Mouse (Mus musculus) embryo, embryonic 9.5 days (tissue): ENCODE data around the gene Tmem39a.
A peak's percentile ranks its signal among the peaks of the same experiment; 100 is the strongest.

ENCODE experiments used
- DNase-seq: peaks from one replicate; pipeline ENCODE4 v3.0.0-alpha.2; 2017; ENCODE audit errors: extremely low spot score

The Tmem39a gene

DNA sequence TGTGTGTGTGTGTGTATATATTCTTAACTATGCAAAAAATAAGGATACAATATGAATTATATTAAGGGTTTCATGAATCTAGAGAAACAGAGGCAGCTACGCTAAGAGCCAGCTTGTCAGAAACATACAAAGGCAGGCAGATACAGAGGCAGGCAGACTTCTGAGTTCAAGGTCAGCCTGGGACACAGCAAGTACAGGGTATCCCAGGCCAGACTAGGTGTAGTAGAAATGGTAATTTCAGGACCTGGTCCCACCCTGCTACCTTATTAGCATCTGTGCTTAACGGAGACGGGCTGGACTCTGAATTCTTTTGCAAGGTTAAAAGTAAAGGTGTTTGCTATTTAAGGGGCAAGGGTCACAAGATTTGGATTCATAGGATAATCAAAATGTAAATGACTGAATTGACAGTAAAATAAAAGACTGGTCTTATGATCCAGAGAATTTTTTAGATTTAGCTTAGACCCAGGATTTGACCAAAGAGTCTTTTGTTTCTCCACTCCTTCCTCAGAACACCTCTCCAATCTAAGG lies at the start of gene Tmem39a:
TSS of gene Tmem39a (plus strand) at position 478 of the 528 bp plus-strand sequence.
- DNase-seq: no peak

GRCm38 (mm10) chr16:38510846-38511245 lies 47.7 kb upstream of the Tmem39a start:
- no peak for DNase-seq

DNA sequence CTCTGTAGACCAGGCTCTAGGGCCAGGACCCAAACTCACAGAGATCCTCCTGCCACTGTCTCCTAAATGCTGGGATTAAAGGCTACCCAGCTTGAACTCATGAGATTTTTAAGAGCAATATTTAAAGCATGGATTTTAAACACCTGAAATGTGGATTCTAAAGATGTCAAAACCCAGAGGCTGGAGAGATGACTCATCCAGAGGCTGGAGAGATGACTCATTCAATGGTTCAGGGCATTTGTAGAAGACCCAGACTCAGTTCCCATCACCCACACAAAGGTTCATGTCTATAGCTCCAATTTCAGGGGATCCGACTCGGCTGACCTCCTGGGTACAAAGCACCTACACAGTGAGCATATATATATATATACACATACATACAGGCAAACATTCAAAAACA lies 39.4 kb upstream of the Tmem39a start:
- no peak for DNase-seq

GRCm38 (mm10) chr16:38521211-38521987 lies 37.1 kb upstream of the Tmem39a start:
- DNase-seq: peak; percentile 6

GRCm38 (mm10) chr16:38522129-38523084 lies 36.1 kb upstream of the Tmem39a start, which contains the start of gene Timmdc1:
Gene Timmdc1, minus strand, starts transcription at chr16:38522663.
- DNase-seq: peak; percentile 97

- DNase-seq: no peak
These were observed 32.2 kb upstream of the Tmem39a start for GRCm38 (mm10) chr16:38526264-38526663.

DNA sequence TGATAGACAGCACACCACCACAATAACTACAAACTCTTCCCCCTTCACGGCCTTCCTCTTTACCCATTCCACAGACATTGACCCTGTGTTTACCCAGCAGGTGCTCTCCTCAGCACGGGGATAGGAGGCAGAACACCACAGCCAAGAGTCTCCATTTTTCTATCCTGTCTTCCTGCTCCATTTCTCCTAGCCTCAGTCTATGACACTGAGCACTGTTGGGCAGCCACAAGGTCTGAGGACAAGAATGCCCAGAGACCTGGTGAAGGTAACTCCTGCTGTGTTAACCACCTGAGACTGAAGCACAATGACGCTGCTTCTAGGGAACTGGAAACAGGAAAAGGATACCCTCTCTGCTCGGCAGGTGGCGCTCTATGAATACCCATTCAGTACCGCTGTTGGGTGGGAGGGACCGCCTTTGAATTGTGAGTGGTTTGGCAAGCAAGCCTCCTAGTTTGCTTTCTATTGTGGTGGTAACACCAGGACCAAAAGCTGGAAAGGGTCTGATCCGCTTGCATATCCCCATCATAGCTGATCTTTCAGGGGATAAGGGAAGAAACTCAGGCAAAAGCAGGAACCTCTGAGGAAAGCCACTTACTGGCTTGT lies 21.9 kb upstream of the Tmem39a start:
- peak; percentile 58 for DNase-seq

GRCm38 (mm10) chr16:38538716-38539380 lies 19.6 kb upstream of the Tmem39a start:
- DNase-seq: no peak

DNA sequence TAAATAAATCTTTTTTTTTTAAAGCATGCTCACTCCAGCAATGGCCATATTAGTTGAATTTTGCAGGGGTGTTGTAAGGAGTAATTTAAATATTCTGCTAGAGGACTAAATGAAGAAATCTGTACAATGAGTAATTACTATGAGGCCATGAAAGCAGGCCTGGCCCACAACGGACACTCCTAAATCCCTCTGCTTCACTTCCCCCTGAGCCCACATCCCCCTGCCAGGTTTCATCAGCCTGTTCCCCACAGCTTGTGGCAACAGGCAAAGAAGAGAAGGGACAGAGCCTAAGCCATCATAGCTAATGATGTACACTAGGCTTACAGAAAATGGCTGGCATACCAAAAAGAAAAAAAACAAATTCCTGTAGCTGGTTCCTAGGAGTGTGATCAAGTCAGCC lies 10.5 kb upstream of the Tmem39a start:
- DNase-seq: no peak

- peak; percentile 82 for DNase-seq
These were observed 8.8 kb upstream of the Tmem39a start, which contains the start of gene Poglut1 for GRCm38 (mm10) chr16:38549479-38550396. Gene Poglut1, minus strand, starts transcription at chr16:38550258.

DNA sequence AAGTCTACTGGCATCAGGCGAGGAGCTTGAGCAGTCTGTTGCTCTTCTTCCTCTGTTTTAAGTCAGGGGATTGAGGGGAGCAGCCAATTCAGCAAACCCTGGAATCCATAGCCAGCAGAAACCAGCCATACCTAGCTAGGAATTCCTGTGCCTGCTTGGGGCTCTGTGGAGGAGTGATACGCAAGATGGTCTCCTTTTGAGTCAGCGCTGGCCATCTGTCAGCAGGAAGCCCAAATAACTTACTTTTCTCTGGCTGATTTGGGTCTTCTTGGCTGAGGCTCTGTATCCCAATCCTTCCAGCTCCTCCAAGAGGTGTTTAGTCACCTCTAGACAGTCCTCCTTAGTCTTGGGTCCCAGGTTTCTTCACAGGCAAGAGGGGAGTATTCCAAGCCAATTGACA lies 2.5 kb upstream of the Tmem39a start:
- DNase-seq: no peak

DNA sequence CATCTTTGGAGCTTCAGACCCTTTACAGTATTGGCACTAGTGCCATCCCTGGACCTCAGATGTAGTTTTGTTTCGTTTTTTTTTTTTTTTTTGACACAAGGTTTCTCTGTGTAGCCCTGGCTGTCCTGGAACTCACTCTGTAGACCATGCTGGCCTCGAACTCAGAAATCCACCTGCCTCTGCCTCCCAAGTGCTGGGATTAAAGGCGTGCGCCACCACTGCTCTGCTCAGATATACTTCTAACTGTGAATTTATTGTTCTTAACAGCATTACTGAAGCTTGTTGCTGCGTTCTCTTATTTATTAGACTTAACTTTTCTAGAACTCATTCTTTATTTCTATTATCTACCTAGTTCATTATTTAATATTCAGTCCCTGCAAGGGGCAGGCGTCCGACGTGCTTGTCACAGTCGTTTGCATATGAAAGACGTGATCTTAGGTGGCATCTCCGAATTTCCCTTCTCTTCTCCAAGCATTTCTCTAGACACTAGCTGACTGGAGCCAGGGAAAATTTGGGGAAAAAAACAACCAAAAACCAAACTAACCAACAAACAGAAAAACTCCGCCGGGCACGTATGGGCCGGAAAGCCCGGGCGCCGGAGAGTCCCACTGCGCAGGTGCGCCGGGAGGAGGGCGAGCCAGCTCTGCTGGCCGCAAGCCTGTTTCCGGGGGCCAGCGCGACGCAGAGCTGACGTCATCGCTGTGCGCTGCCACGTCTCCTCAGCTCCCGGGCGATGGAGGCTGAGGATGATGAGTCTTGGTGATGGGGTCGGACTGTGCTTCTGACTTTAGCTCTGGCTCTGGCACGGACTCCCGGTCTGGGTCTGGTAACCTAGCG lies 3.9 kb downstream of the Tmem39a start:
- DNase-seq: peak; percentile 96

- DNase-seq: no peak
These were observed 4.5 kb downstream of the Tmem39a start for GRCm38 (mm10) chr16:38562968-38563327.

- no peak for DNase-seq
These were observed 5.0 kb downstream of the Tmem39a start for GRCm38 (mm10) chr16:38563516-38563915.

GRCm38 (mm10) chr16:38568192-38568591 lies 9.7 kb downstream of the Tmem39a start:
- DNase-seq: no peak

DNA sequence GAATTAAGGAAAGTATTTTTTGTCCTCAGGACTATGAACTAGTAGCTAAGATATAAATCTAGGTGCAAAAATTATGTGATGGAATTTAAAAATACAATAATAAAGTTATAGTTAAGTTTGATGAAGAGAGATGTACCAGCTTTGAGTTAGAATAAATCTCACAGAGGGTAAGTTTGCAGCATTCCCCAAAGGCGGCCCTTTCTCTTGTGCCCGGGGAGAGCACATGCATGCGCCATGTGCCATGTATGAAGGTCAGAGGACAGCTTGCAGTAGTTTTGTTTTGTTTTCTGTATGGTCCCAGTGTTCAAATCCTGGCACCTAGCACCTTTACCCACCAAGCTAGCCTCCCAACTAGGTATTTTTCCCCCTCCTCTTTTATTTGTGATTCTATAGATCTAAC lies 13.0 kb downstream of the Tmem39a start:
- no peak for DNase-seq

GRCm38 (mm10) chr16:38584761-38585160 lies 26.3 kb downstream of the Tmem39a start:
- no peak for DNase-seq

DNA sequence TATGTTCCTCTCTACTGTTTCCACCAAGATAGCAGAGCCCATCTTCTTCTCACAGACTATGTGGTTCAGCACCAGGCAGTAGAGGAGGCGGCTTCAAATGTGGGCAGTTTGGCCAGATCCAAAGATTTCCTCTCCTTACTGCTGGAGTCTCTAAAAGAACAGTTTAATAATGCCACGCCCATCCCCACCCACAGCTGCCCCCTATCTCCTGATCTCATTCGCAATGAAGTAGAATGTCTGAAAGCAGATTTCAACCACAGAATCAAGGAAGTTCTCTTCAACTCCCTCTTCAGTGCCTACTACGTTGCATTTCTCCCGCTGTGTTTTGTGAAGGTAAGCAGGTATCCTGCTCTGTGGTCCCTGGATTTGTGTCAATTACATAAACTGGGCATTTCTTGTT lies 26.7 kb downstream of the Tmem39a start:
- no peak for DNase-seq

GRCm38 (mm10) chr16:38587163-38587562 lies 28.7 kb downstream of the Tmem39a start:
- no peak for DNase-seq
